Mouse (Mus musculus) urinary bladder, postnatal 0 days (tissue): ENCODE data around the gene Scgb2a2. TPM values are rescaled to one million over a fixed set of nuclear protein-coding genes. Genes with fewer than 3 reads are reported as not detected.

Experiments used
- microRNA-seq: library from miRNA; unstranded; fragments of <30 nt; microRNA quantifications from one replicate; pipeline ENCODE4, GENCODE M21; 2016
- polyA plus RNA-seq: library from polyadenylated mRNA; unstranded; fragments of >200 nt; fragmentation: Nextera tagmentation; extraction: Ambion mirVana; gene quantifications from 2 replicates; pipeline ENCODE4 v1.2.1, GENCODE M21; 2015

The Scgb2a2 gene
- not detected in 2 replicates for polyA plus RNA-seq

GRCm38 (mm10) chr19:9847262-9847661 lies at the start of gene Scgb2a2:
Gene Scgb2a2 (plus strand): TSS chr19:9847562.

GRCm38 (mm10) chr19:9899072-9899779 lies 51.9 kb downstream of the Scgb2a2 start, which contains the start of gene Incenp:
Gene Incenp (minus strand): TSS chr19:9899551.

Small RNA genes lying within 50 kb of the gene (microRNA-seq; reads per million reads assigned to microRNA genes)
- gene Gm22369: not detected

Other genes starting within 250 kb of the Scgb2a2 start
- 20.7 and 27.3 TPM in 2 replicates for gene Incenp, start 52.0 kb downstream of the Scgb2a2 start, polyA plus RNA-seq
- 2,599 and 3,932 TPM in 2 replicates for gene Fth1, start 133.0 kb downstream of the Scgb2a2 start, polyA plus RNA-seq
- 1.1 and 1.7 TPM in 2 replicates for gene Best1, start 154.1 kb downstream of the Scgb2a2 start, polyA plus RNA-seq
- 26.0 and 27.5 TPM in 2 replicates for gene Rab3il1, start 154.1 kb downstream of the Scgb2a2 start, polyA plus RNA-seq
- 15.8 and 24.5 TPM in 2 replicates for gene Fads3, start 194.0 kb downstream of the Scgb2a2 start, polyA plus RNA-seq